Mouse (Mus musculus) midbrain, embryonic 16.5 days (tissue): ENCODE data around the gene Ahnak. TPM values are rescaled to one million over a fixed set of nuclear protein-coding genes. Genes with fewer than 3 reads are reported as not detected.

Source experiments
- ATAC-seq: fragments of 200-750 bp; cut with Nextera tagmentation; 2 replicates; pipeline ENCODE4 v1.8.0; 2017; ENCODE audit warnings: moderate TSS enrichment
- H3K27ac ChIP-seq: fragments of 300-500 bp; sonication (generic); 2 replicates; pipeline ENCODE4 v1.5.1; 2014; ENCODE audit warnings: mild to moderate bottlenecking, low read length, mixed read lengths
- H3K27me3 ChIP-seq: fragments of 300-500 bp; sonication (generic); 2 replicates; pipeline ENCODE4 v1.6.1; 2014; ENCODE audit warnings: low read depth, low read length, mixed read lengths; ENCODE audit not compliant: control insufficient read depth, insufficient read depth
- H3K36me3 ChIP-seq: fragments of 300-500 bp; sonication (generic); 2 replicates; pipeline ENCODE4 v1.6.1; 2014; ENCODE audit warnings: mild to moderate bottlenecking, low read length, moderate library complexity, mixed read lengths; ENCODE audit not compliant: control insufficient read depth, insufficient read depth
- H3K4me1 ChIP-seq: fragments of 300-500 bp; sonication (generic); 2 replicates; pipeline ENCODE4 v1.6.1; 2014; ENCODE audit warnings: mild to moderate bottlenecking, low read length, mixed read lengths; ENCODE audit not compliant: control insufficient read depth, insufficient read depth
- H3K4me2 ChIP-seq: fragments of 300-500 bp; sonication (generic); 2 replicates; pipeline ENCODE4 v1.6.1; 2014; ENCODE audit warnings: mild to moderate bottlenecking, low read length, mixed read lengths
- H3K4me3 ChIP-seq: fragments of 300-500 bp; sonication (generic); 2 replicates; pipeline ENCODE4 v1.5.1; 2014; ENCODE audit warnings: low read depth, mild to moderate bottlenecking, low read length, moderate library complexity, mixed read lengths
- H3K9ac ChIP-seq: fragments of 300-500 bp; sonication (generic); 2 replicates; pipeline ENCODE4 v1.6.1; 2014; ENCODE audit warnings: low read depth, low read length, mixed read lengths
- H3K9me3 ChIP-seq: fragments of 300-500 bp; sonication (generic); replicated peaks from 2 replicates; pipeline ENCODE4 v1.6.1; 2014; ENCODE audit warnings: mild to moderate bottlenecking, low read length, mixed read lengths; ENCODE audit not compliant: control insufficient read depth, poor library complexity, severe bottlenecking
- WGBS: fragments of 180-500 bp; shearing (Covaris S2); extraction: QIAGEN DNeasy Blood & Tissue Kit; methylation state at CpG from one replicate; pipeline ENCODE4 v1.1.7; 2014; 5-methylcytosine and 5-hydroxymethylcytosine counted together
- polyA plus RNA-seq: library from polyadenylated mRNA; unstranded; fragments of >200 nt; fragmentation: Nextera tagmentation; extraction: Ambion mirVana; gene quantifications from 2 replicates; pipeline ENCODE4 v1.2.1, GENCODE M21; 2015

The Ahnak gene
- polyA plus RNA-seq, 1 experiment from 2014 or later, result 2.7 TPM

DNA sequence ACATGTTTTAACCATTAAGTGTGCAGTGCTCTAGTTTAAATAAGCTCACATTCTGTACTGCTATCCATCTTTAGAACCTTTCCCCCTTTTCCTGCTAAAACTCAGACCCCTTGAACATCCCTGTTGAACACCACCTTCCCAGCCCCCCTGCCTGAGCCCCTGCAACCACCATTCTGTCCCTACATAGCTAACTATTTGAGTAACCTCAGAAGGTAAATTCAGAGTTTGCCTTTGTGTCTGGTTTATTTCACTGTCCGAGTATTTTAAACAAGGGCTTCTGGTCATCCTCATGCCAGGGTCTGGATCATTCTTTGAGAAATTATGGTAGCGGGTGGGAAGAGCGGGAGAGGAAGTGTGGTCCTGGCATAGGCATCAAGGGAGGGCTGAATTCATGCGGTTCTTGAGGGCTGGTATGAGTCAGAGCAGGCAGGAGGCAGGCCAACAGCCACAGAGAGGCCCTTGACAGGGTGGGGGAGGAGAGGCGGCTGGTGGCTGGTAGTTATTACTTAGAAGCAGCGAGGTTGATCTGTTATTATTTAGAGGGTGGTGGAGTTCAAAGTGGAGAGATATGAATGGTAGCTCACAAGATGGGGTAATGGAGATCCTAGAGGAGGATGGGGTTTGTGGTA is 63.8 kb downstream of the Ahnak start:
- Histone ChIP-seq H3K36me3 (no peaks in the 10 kb centered on the region), H3K27ac (no peak overlapping the region), H3K4me1 (no peaks in the 10 kb centered on the region), H3K27me3 (no peaks in the 10 kb centered on the region), H3K4me2 (no peak overlapping the region), H3K9ac (no peak overlapping the region), H3K4me3 (no peak overlapping the region), H3K9me3 (no peaks in the 10 kb centered on the region)
- no peak for ATAC-seq
- 70% methylated on average over 6 of the region's 6 CpGs for WGBS

DNA sequence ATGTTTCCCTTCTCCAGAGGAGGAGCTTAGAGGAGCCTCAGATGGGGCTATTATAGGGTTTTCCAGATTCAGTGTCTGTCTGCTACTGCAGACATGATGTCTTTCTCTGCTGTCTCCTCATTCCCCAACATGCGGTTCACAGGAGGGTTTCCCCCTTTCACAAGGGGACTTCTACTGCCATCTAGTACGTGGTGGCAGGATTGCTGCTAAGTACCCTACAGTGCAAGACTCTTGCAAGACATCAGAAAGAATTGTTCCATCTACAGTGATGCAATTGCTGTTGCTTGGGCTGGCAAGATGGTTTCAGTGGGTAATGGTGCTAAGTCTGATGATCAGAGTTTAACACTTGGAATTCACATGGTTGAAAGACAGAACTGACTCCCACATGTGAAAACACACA is 66.1 kb downstream of the Ahnak start:
- 19% methylated on average over 2 of the region's 2 CpGs for WGBS
- Histone ChIP-seq H3K4me3 (no peak overlapping the region), H3K9ac (no peak overlapping the region), H3K4me2 (no peak overlapping the region), H3K9me3 (no peaks in the 10 kb centered on the region), H3K27me3 (no peaks in the 10 kb centered on the region), H3K36me3 (no peaks in the 10 kb centered on the region), H3K4me1 (no peaks in the 10 kb centered on the region), H3K27ac (no peak overlapping the region)
- no peak for ATAC-seq

DNA sequence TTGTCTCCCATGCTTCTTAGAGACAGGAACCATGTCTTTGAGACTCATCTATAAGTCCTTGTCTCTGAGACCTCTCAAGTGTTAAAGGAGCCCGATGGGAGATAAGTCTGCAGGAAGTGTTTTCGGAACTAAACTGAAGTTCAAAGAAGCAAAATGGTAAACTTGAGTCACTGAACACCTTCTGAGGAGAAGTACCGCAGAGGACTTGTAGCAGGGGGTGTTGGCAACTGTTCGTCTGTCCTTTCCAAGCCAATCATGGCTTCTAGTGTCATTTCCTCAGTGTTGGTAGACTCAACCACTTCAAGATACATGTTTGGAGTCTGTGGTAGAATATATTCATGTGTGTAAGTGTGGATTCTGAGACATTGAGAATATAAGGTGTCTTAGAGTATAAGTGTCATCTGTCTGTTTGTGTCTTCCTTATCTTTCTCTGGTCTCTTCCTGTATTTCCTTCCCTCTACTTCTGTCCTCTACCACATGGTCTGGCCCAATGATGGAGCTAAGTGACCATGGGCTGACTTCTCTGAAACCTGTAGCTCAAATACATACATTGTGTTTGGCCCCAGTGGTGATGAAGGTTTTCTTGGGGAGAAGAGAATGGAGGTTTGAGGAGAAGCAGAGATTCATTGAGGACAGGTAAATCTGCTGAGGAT is 66.7 kb downstream of the Ahnak start:
- Histone ChIP-seq H3K9ac (no peak overlapping the region), H3K36me3 (no peaks in the 10 kb centered on the region), H3K4me3 (no peak overlapping the region), H3K4me1 (no peaks in the 10 kb centered on the region), H3K27ac (no peak overlapping the region), H3K27me3 (no peaks in the 10 kb centered on the region), H3K9me3 (no peaks in the 10 kb centered on the region), H3K4me2 (no peak overlapping the region)
- ATAC-seq, result no peak
- WGBS, result 92% methylated on average over 4 of the region's 4 CpGs

DNA sequence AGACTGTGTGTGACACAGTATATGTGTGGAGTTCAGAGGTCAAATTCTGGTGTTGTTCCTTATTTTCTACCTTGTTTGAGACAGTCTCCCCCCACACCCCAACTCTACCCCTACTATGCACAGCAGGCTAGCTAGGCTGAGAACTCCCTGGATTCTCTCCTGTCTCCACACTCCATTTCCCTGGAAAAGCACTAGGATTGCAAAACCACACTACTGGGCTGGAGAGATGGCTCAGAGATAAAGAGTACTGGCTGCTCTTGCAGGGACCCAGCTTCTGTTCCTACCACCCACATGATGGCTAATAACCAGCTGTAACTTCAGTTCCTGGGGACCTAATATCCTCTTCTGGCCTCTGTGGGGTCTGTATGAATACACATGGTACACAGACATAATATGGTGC is 68.6 kb downstream of the Ahnak start:
- H3K9ac ChIP-seq, result no peak overlapping the region
- no peak overlapping the region for H3K27ac ChIP-seq
- H3K4me1 ChIP-seq, result no peaks in the 10 kb centered on the region
- no peaks in the 10 kb centered on the region for H3K36me3 ChIP-seq
- no peaks in the 10 kb centered on the region for H3K27me3 ChIP-seq
- no peak overlapping the region for H3K4me3 ChIP-seq
- H3K4me2 ChIP-seq, result no peak overlapping the region
- no peaks in the 10 kb centered on the region for H3K9me3 ChIP-seq
- no peak for ATAC-seq

DNA sequence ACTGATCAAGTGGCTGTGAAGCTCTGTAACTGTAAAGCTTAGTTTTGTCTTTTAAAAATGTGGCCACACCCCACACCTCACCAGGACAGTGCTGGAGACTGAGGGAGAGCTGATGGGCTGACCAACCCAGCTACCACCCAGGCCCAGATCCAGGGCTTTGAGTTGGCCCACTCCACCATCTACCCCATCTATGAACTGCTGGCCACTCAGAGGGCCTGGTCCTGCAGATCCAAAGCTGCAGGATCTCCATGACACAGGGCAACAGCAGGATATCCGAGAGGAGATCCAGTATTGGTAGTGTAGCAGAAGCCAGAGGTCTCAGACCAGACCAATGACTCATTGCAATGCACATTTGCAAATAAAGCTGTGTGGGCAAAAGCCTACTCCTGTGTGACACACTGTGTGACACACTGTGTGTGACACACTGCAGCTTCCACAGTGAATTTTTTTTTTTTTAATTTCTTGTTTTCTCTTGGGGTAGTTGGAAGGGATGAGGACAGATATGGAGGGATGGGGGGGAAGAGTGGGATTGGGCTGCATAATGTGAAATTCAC is 69.3 kb downstream of the Ahnak start:
- H3K4me1 ChIP-seq, result no peaks in the 10 kb centered on the region
- no peak overlapping the region for H3K27ac ChIP-seq
- H3K27me3 ChIP-seq, result no peaks in the 10 kb centered on the region
- H3K4me2 ChIP-seq, result no peak overlapping the region
- no peaks in the 10 kb centered on the region for H3K9me3 ChIP-seq
- WGBS, result 62% methylated on average over 1 of the region's 1 CpGs
- ATAC-seq, result no peak
- no peak overlapping the region for H3K9ac ChIP-seq
- H3K36me3 ChIP-seq, result no peaks in the 10 kb centered on the region
- H3K4me3 ChIP-seq, result no peak overlapping the region

DNA sequence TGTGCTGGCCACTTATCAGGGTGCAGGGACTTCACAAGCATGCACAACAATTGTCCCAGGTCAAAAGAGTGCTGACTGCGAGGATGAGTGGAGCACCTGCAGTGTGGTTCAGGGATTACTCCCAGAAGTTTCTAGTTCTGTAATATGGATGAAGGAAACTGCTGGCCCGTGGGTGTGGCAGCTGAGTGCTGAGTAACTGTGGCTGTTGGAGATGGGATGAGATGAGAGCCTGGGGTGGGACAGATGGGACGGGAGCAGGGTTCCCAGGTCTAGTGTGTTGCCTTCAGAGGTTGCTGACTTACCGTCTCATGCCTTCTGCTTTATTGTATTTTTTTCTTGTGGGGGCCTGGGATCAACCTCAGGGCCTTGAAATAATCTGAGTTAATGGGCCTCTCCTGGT is 69.9 kb downstream of the Ahnak start:
- H3K4me3 ChIP-seq, result no peak overlapping the region
- H3K9me3 ChIP-seq, result no peaks in the 10 kb centered on the region
- ATAC-seq, result no peak
- no peak overlapping the region for H3K27ac ChIP-seq
- H3K4me1 ChIP-seq, result no peaks in the 10 kb centered on the region
- 76% methylated on average over 4 of the region's 4 CpGs for WGBS
- H3K9ac ChIP-seq, result no peak overlapping the region
- no peaks in the 10 kb centered on the region for H3K36me3 ChIP-seq
- H3K27me3 ChIP-seq, result no peaks in the 10 kb centered on the region
- no peak overlapping the region for H3K4me2 ChIP-seq

DNA sequence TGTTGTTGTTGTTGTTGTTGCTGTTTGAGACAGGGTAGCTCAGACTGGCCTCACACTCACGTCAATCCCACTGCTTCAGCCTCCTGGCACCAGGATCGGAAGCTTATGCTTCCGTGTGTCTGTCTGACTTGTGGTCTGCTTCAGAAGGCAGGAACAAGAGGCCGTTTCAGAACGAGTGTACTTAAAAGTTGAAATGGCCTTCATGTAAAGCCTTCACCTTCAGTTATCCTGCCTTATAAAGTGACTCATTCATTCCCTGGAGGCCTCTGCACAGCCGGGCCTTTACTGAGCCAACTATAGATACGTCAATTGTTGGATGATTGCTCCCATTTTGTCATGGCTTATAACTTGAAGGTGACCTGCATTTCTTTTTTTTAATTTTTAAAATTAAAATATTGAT is 70.3 kb downstream of the Ahnak start:
- WGBS, result 82% methylated on average over 7 of the region's 7 CpGs
- H3K9ac ChIP-seq, result no peak overlapping the region
- ATAC-seq, result no peak
- H3K9me3 ChIP-seq, result no peaks in the 10 kb centered on the region
- no peaks in the 10 kb centered on the region for H3K36me3 ChIP-seq
- no peak overlapping the region for H3K27ac ChIP-seq
- H3K4me3 ChIP-seq, result no peak overlapping the region
- no peaks in the 10 kb centered on the region for H3K27me3 ChIP-seq
- H3K4me1 ChIP-seq, result no peaks in the 10 kb centered on the region
- H3K4me2 ChIP-seq, result no peak overlapping the region

DNA sequence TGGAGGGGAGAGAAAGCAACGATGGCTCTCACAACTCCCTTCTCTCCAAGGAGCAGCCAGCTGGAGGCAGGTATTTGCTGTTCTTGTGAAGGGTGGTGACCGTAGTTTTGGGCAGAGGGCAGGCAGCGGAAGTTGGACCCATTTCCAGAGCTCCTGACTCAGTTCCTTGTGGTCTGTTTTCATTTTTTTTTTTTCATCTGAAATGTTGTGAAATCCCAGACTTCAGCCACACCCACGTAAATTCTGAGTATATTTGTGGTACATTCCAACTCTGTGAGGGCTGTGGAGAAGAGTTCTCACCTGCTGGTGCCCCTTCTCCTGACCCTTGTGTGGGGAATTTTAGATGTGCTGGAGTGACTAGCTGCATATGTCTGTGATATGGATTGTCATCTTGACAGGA is 71.0 kb downstream of the Ahnak start:
- Histone ChIP-seq H3K27ac (no peak overlapping the region), H3K4me1 (no peaks in the 10 kb centered on the region), H3K4me2 (no peak overlapping the region), H3K9ac (no peak overlapping the region), H3K9me3 (no peaks in the 10 kb centered on the region), H3K27me3 (no peaks in the 10 kb centered on the region), H3K36me3 (no peaks in the 10 kb centered on the region), H3K4me3 (no peak overlapping the region)
- 73% methylated on average over 4 of the region's 4 CpGs for WGBS
- no peak for ATAC-seq

DNA sequence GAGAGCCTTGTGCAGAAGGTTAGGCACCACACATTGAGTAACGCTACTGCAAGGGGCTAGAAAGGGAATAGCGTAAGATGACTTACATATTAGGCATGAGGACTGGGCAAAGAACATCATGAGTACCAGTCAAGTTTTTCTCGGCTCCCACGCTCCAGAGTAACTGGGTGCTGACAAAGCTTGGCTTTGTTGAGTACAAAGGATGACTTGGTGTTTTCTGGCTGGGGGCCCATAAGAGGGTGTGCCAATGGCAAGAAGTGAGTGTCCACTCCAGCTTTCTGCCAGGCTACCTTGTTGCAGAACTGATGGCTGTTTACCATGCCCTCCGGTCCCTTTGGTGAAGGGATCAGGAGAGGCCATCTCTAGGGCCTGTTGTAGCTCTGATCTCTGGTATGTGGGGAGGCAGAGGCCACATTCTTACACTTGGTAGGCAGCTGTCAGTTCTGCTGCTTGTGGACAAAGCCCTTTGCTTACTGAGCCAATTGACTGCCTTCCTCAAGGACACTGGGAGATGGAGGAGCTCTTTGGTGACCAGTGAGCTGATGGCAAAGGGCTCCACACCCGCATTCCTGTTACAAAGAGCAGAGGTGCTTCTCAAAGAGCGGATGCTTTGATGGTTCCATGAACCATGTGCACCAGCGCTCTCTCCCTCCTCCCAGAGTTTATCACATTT is 72.3 kb downstream of the Ahnak start:
- H3K4me3 ChIP-seq, result no peak overlapping the region
- no peak overlapping the region for H3K27ac ChIP-seq
- H3K27me3 ChIP-seq, result no peaks in the 10 kb centered on the region
- no peaks in the 10 kb centered on the region for H3K9me3 ChIP-seq
- H3K4me2 ChIP-seq, result no peak overlapping the region
- H3K4me1 ChIP-seq, result peaks cover 3% of the 10 kb centered on the region
- no peaks in the 10 kb centered on the region for H3K36me3 ChIP-seq
- ATAC-seq, result no peak
- H3K9ac ChIP-seq, result no peak overlapping the region
- 83% methylated on average over 8 of the region's 8 CpGs for WGBS
